Mouse (Mus musculus) right cerebral cortex, postnatal 4 days (tissue): ENCODE results near the gene Myh6.
"Not testable (repeated sequence)": the region's sequence is repeated elsewhere in the genome, so short reads cannot be mapped to it uniquely, and the experiment has no call there.

ENCODE experiments used
- DNase-seq: peaks from one replicate; pipeline ENCODE4 v3.0.0-alpha.2; 2022

Gene Myh6

GRCm38 (mm10) chr14:54966320-54966977, at the start of gene Myh6:
Myh6 (minus strand) TSS chr14:54966927.
- no peak for DNase-seq

- DNase-seq: peak; percentile 35
Measured at GRCm38 (mm10) chr14:55015767-55016111, 49.0 kb upstream of the Myh6 start.

- peak; percentile 98 for DNase-seq
Measured at GRCm38 (mm10) chr14:55014991-55015766, 48.5 kb upstream of the Myh6 start, which contains the start of gene Ngdn. Ngdn (plus strand) TSS chr14:55015454.

GRCm38 (mm10) chr14:55014591-55014990, 47.9 kb upstream of the Myh6 start:
- no peak for DNase-seq

GRCm38 (mm10) chr14:55011116-55011515, 44.4 kb upstream of the Myh6 start:
- DNase-seq: peak; percentile 49

- no peak for DNase-seq
Measured at GRCm38 (mm10) chr14:55008417-55008816, 41.7 kb upstream of the Myh6 start.

GRCm38 (mm10) chr14:55007120-55007908, 40.6 kb upstream of the Myh6 start:
- no peak for DNase-seq

GRCm38 (mm10) chr14:55006541-55006940, 39.8 kb upstream of the Myh6 start:
- DNase-seq: no peak

GRCm38 (mm10) chr14:55005967-55006366, 39.2 kb upstream of the Myh6 start:
- DNase-seq: no peak

- DNase-seq: no peak
Measured at GRCm38 (mm10) chr14:55005506-55005905, 38.8 kb upstream of the Myh6 start.

GRCm38 (mm10) chr14:55003878-55004855, 37.4 kb upstream of the Myh6 start:
- no peak for DNase-seq

- DNase-seq: no peak
Measured at GRCm38 (mm10) chr14:55002687-55003120, 36.0 kb upstream of the Myh6 start.

GRCm38 (mm10) chr14:55001938-55002686, 35.4 kb upstream of the Myh6 start:
- no peak for DNase-seq

GRCm38 (mm10) chr14:55001446-55001845, 34.7 kb upstream of the Myh6 start:
- DNase-seq: no peak

GRCm38 (mm10) chr14:55000814-55001213, 34.1 kb upstream of the Myh6 start:
- no peak for DNase-seq

- DNase-seq: not testable (repeated sequence)
Measured at GRCm38 (mm10) chr14:54999868-55000267, 33.1 kb upstream of the Myh6 start.

- no peak for DNase-seq
Measured at GRCm38 (mm10) chr14:54998680-54999079, 32.0 kb upstream of the Myh6 start.

- DNase-seq: no peak
Measured at GRCm38 (mm10) chr14:54997297-54997696, 30.6 kb upstream of the Myh6 start.

- DNase-seq: no peak
Measured at GRCm38 (mm10) chr14:54996793-54997192, 30.1 kb upstream of the Myh6 start.

- peak; percentile 76 for DNase-seq
Measured at GRCm38 (mm10) chr14:54995457-54996138, 28.9 kb upstream of the Myh6 start.

- no peak for DNase-seq
Measured at GRCm38 (mm10) chr14:54994869-54995186, 28.1 kb upstream of the Myh6 start.
